Mouse (Mus musculus) G1E (cell line): ENCODE data around the gene Togaram2.

Experiments used
- GATA1 ChIP-seq: IDR thresholded peaks from 2 replicates; pipeline ENCODE4 v1.6.1; 2012; ENCODE audit warnings: borderline replicate concordance, low read length, inconsistent platforms, mixed read lengths
- TAL1 ChIP-seq: conservative IDR thresholded peaks from 2 replicates; pipeline ENCODE4 v1.6.1; 2012; ENCODE audit warnings: low read depth, low read length, inconsistent platforms, mixed read lengths

DNA sequence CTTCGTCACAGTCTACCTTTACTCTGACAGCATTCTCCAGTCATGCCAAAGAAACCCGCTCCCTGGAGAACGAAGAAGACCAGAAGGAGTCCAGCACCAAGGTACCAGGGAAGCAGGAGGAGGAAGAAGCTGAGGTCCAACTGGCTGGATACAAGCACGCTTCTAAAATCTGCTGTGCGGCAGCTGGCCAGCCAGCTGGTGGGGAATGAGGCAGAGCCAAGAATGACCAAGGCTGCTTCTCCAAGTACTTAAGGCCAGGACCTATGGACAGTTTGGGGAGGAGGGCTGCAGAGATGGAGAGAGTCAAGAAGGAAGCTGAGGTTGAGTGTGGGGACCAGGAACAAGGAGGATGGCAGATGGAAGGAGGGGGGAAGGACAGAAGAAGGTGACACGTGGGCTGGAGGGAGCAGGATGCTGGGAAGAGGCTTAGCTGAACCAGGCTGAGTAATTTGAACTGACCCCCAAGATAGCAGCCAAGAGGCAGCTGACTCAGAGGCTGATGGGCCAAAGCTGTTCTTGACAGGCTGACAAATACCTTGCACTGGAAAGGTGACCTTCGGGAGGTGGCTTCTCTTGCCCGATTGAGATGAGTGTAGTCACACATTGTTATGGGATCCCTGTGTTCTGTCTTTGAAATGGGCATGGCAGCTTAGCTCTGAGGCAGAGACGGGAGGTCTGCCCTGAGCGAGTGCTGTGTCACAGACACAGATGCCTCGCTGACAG lies 25.0 kb downstream of the Togaram2 start:
- TF ChIP-seq TAL1 (no peak), GATA1 (no peak)
